29 mouse cellular contexts compared by ENCODE assay signal in genomic region chr17:36948286-36948685, GRCm38 (mm10). TPM values are rescaled to one million over a fixed set of nuclear protein-coding genes. Genes with fewer than 3 reads are reported as not detected.
DNase-seq lines count a peak whose midpoint lies in the region; ATAC-seq and TF ChIP-seq lines count a peak whose summit lies in the region.
"Had no signal": no experiment of that assay in that cellular context is flagged by ENCODE, and none has a peak within 500 bp of the region (broad histone marks: within the 10 kb centered on the region; RNA-seq: fewer than 3 reads in every experiment).

No protein-coding gene starts in this region.

- H3K9me3 ChIP-seq in heart, embryonic 10.5 days = no peaks in the 10 kb centered on the region
- H3K9me3 ChIP-seq in heart, embryonic 11.5 days (replicated peaks; ENCODE audit: control insufficient read depth, low read length) = no peaks in the 10 kb centered on the region
- H3K9me3 ChIP-seq: embryonic facial prominence, embryonic 12.5 days; embryonic facial prominence, embryonic 15.5 days; heart, embryonic 12.5 days; heart, embryonic 15.5 days had no signal

- H3K9ac ChIP-seq in heart, embryonic 11.5 days (ENCODE audit: low read depth, low read length) = no peak overlapping the region
- H3K9ac ChIP-seq: embryonic facial prominence, embryonic 12.5 days; embryonic facial prominence, embryonic 15.5 days had no signal

- peaks cover 20% of the 10 kb centered on the region for H3K4me1 ChIP-seq in heart, embryonic 10.5 days
- peaks cover 13% of the 10 kb centered on the region; the same call in 1 of the 2 replicates for H3K4me1 ChIP-seq in heart, embryonic 11.5 days (ENCODE audit: control insufficient read depth, insufficient read depth, low read length)
- H3K4me1 ChIP-seq in lung, adult 2 months (ENCODE audit: control insufficient read depth, insufficient read depth, low read length) = no peaks in the 10 kb centered on the region; the same call in 1 of the 2 replicates
- H3K4me1 ChIP-seq in testis, adult 2 months (ENCODE audit: control insufficient read depth, insufficient read depth, low read length) = peaks cover 8% of the 10 kb centered on the region

- WGBS in heart, embryonic 10.5 days = 95% methylated on average over 1 of the region's 1 CpGs
- WGBS in heart, embryonic 11.5 days (ENCODE audit: insufficient replicate concordance) = 59% methylated on average over 1 of the region's 1 CpGs
- WGBS in lung, adult 2 months = 89% methylated on average over 1 of the region's 1 CpGs

- no peak overlapping the region for H3K4me2 ChIP-seq in heart, embryonic 11.5 days

- peaks cover 49% of the 10 kb centered on the region for H3K27me3 ChIP-seq in heart, embryonic 10.5 days (ENCODE audit: insufficient read depth, poor library complexity, severe bottlenecking)
- H3K27me3 ChIP-seq in heart, embryonic 11.5 days (ENCODE audit: control insufficient read depth, insufficient read depth, low read length) = peaks cover 37% of the 10 kb centered on the region
- H3K27me3 ChIP-seq in testis, adult 2 months (ENCODE audit: control insufficient read depth, insufficient read depth, low read length) = no peaks in the 10 kb centered on the region
- H3K27me3 ChIP-seq: CH12.LX, Patski had no signal

- H3K36me3 ChIP-seq in heart, embryonic 10.5 days = peaks cover 14% of the 10 kb centered on the region
- H3K36me3 ChIP-seq in heart, embryonic 11.5 days (ENCODE audit: control insufficient read depth, insufficient read depth, low read length) = peaks cover 6% of the 10 kb centered on the region
- no peaks in the 10 kb centered on the region for H3K36me3 ChIP-seq in testis, adult 2 months (ENCODE audit: control insufficient read depth, insufficient read depth, low read length)

- H3K4me3 ChIP-seq in heart, embryonic 10.5 days = no peak overlapping the region
- no peak overlapping the region for H3K4me3 ChIP-seq in heart, embryonic 11.5 days (ENCODE audit: low read depth, low read length)
- H3K4me3 ChIP-seq in lung, adult 2 months (replicated peaks; ENCODE audit: extremely low read depth, low read depth, low read length) = no peak overlapping the region
- peak overlapping the region; percentile 20; the same call in 1 of the 2 replicates for H3K4me3 ChIP-seq in testis, adult 2 months (ENCODE audit: control insufficient read depth, low read depth, low read length)
- H3K4me3 ChIP-seq: embryonic facial prominence, embryonic 12.5 days had no signal

- DNase-seq in cerebellum, adult 9-10 months = peak; percentile 36
- DNase-seq in cerebellum, postnatal 14 days = no peak
- DNase-seq in heart, embryonic 10.5 days (ENCODE audit: low spot score) = peak; percentile 30
- DNase-seq in lung, adult 2 months = no peak
- no peak for DNase-seq in lung, postnatal 25 days (ENCODE audit: low spot score)
- no peak for DNase-seq in testis, postnatal 10 days (ENCODE audit: low spot score)
- DNase-seq: adrenal gland, postnatal 10 days; adrenal gland, postnatal 36 days; B cell, adult 2 months; forebrain, postnatal 0 days; gastrocnemius, adult 2 months; gastrocnemius, postnatal 14 days; heart, adult 18-20 months; heart, postnatal 14 days had no signal

- H3K27ac ChIP-seq in heart, embryonic 10.5 days = no peak overlapping the region
- no peak overlapping the region for H3K27ac ChIP-seq in heart, embryonic 11.5 days (ENCODE audit: low read depth, low read length)
- H3K27ac ChIP-seq in testis, adult 2 months (ENCODE audit: control insufficient read depth, insufficient read depth, low read depth, low read length) = no peak overlapping the region
- H3K27ac ChIP-seq: embryonic facial prominence, embryonic 12.5 days; embryonic facial prominence, embryonic 15.5 days; heart, embryonic 15.5 days; hindbrain, embryonic 14.5 days had no signal

- TF ChIP-seq CTCF in lung, adult 2 months (IDR thresholded peaks at IDR 0.05; ENCODE audit: insufficient read depth, low read length) = no peak
- no peak for TF ChIP-seq CTCF in testis, adult 2 months (IDR thresholded peaks at IDR 0.05; ENCODE audit: control insufficient read depth, insufficient read depth, insufficient replicate concordance, low read depth, low read length)

- TF ChIP-seq POLR2A in lung, adult 2 months (IDR thresholded peaks at IDR 0.05; ENCODE audit: borderline replicate concordance, extremely low read depth, low read depth, low read length) = peak; percentile 26; the same call in 1 of the 2 replicates
- no peak for TF ChIP-seq POLR2A in testis, adult 2 months (IDR thresholded peaks at IDR 0.05; ENCODE audit: control insufficient read depth, low read depth, low read length)

- no peak for ATAC-seq in heart, embryonic 11.5 days (replicated peaks; ENCODE audit: insufficient number of reproducible peaks, low FRiP score, low TSS enrichment)
- ATAC-seq: forebrain, embryonic 14.5 days; forebrain, postnatal 0 days; hindbrain, postnatal 0 days; inflammation-experienced regulatory T-cells, adult 6 months; intestine, embryonic 16.5 days; Patski had no signal

RNA-seq across cellular contexts. Expression of gene Ppp1r11, which starts 3.3 kb away (rescaled TPM):
- polyA plus RNA-seq in heart, embryonic 10.5 days (2016; fragmentation: Nextera tagmentation; extraction: Ambion mirVana) = 98.8 and 121 TPM in 2 replicates
- 97.4 and 105 TPM in 2 replicates for polyA plus RNA-seq in heart, embryonic 11.5 days (2014; fragmentation: Nextera tagmentation; extraction: Ambion mirVana)
- 42.8 and 58.3 TPM in 2 replicates for polyA plus RNA-seq in lung, adult 2 months (2012; rRNA removed)
- 891 and 948 TPM in 2 replicates for polyA plus RNA-seq in testis, adult 2 months (2012; rRNA removed)

RNA-seq across cellular contexts. Expression of gene Rnf39, which starts 5.6 kb away (rescaled TPM):
- not detected in 2 replicates for polyA plus RNA-seq in heart, embryonic 10.5 days (2016; fragmentation: Nextera tagmentation; extraction: Ambion mirVana)
- 0.10 and 0.17 TPM in 2 replicates for polyA plus RNA-seq in heart, embryonic 11.5 days (2014; fragmentation: Nextera tagmentation; extraction: Ambion mirVana)
- 34.4 and 42.1 TPM in 2 replicates for polyA plus RNA-seq in lung, adult 2 months (2012; rRNA removed)
- polyA plus RNA-seq in testis, adult 2 months (2012; rRNA removed) = 0.32 TPM in 2 replicates
- polyA plus RNA-seq: G1E; heart, embryonic 12.5 days; inflammation-experienced regulatory T-cells, adult 6 months had no signal

RNA-seq across cellular contexts. Expression of gene Znrd1, which starts 10.1 kb away (rescaled TPM):
- polyA plus RNA-seq in heart, embryonic 10.5 days (2016; fragmentation: Nextera tagmentation; extraction: Ambion mirVana) = 45.2 and 55.4 TPM in 2 replicates
- polyA plus RNA-seq in heart, embryonic 11.5 days (2014; fragmentation: Nextera tagmentation; extraction: Ambion mirVana) = 42.9 and 44.1 TPM in 2 replicates
- 23.8 and 30.3 TPM in 2 replicates for polyA plus RNA-seq in lung, adult 2 months (2012; rRNA removed)
- polyA plus RNA-seq in testis, adult 2 months (2012; rRNA removed) = 51.9 and 53.2 TPM in 2 replicates

RNA-seq across cellular contexts. Expression of gene Znrd1as, which starts 10.1 kb away (rescaled TPM):
- polyA plus RNA-seq in heart, embryonic 10.5 days (2016; fragmentation: Nextera tagmentation; extraction: Ambion mirVana) = 7.7 and 10.3 TPM in 2 replicates
- 7.9 and 8.6 TPM in 2 replicates for polyA plus RNA-seq in heart, embryonic 11.5 days (2014; fragmentation: Nextera tagmentation; extraction: Ambion mirVana)
- polyA plus RNA-seq in lung, adult 2 months (2012; rRNA removed) = 1.1 and 1.4 TPM in 2 replicates
- polyA plus RNA-seq in testis, adult 2 months (2012; rRNA removed) = 60.1 and 64.5 TPM in 2 replicates

RNA-seq across cellular contexts. Expression of gene 2410137M14Rik, which starts 32.8 kb away (rescaled TPM):
- 0.19 and 0.32 TPM in 2 replicates for polyA plus RNA-seq in heart, embryonic 10.5 days (2016; fragmentation: Nextera tagmentation; extraction: Ambion mirVana)
- not detected in 2 replicates for polyA plus RNA-seq in heart, embryonic 11.5 days (2014; fragmentation: Nextera tagmentation; extraction: Ambion mirVana)
- 0.14 and 0.18 TPM in 2 replicates for polyA plus RNA-seq in lung, adult 2 months (2012; rRNA removed)
- 0.56 and 1.0 TPM in 2 replicates for polyA plus RNA-seq in testis, adult 2 months (2012; rRNA removed)
- polyA plus RNA-seq: embryonic facial prominence, embryonic 12.5 days; embryonic facial prominence, embryonic 15.5 days; forebrain, embryonic 11.5 days; forebrain, embryonic 14.5 days; G1E; heart, embryonic 15.5 days; inflammation-experienced regulatory T-cells, adult 6 months; intestine, embryonic 16.5 days; Patski had no signal

Comparison
In these comparisons a context has a peak if more than half of its experiments do, and no peak if none do; other contexts are left out.
1. DNase-seq: peak in cerebellum, adult 9-10 months (single experiment) and heart, embryonic 10.5 days (single experiment); none in cerebellum, postnatal 14 days (0 of 2), lung, adult 2 months (single experiment), lung, postnatal 25 days (single experiment) and testis, postnatal 10 days (single experiment).
2. RNA of gene Rnf39, which starts 5.6 kb away (polyA plus RNA-seq): 34.4 to 42.1 TPM in lung, adult 2 months; 0.32 TPM in testis, adult 2 months, not detected in heart, embryonic 10.5 days and 0.10 to 0.17 TPM in heart, embryonic 11.5 days; every median in the first group is over 10 times any median in the second.